Mouse (Mus musculus) thymus, postnatal 25 days (tissue): Measurements from ENCODE around the gene C1ql1.

Source experiments
- DNase-seq: peaks from one replicate; pipeline ENCODE4 v3.0.0; 2022

Gene C1ql1

GRCm38 (mm10) chr11:102958431-102958830, 11.9 kb upstream of the C1ql1 start:
- no peak for DNase-seq

GRCm38 (mm10) chr11:102957692-102958091, 11.2 kb upstream of the C1ql1 start:
- DNase-seq: no peak

DNA sequence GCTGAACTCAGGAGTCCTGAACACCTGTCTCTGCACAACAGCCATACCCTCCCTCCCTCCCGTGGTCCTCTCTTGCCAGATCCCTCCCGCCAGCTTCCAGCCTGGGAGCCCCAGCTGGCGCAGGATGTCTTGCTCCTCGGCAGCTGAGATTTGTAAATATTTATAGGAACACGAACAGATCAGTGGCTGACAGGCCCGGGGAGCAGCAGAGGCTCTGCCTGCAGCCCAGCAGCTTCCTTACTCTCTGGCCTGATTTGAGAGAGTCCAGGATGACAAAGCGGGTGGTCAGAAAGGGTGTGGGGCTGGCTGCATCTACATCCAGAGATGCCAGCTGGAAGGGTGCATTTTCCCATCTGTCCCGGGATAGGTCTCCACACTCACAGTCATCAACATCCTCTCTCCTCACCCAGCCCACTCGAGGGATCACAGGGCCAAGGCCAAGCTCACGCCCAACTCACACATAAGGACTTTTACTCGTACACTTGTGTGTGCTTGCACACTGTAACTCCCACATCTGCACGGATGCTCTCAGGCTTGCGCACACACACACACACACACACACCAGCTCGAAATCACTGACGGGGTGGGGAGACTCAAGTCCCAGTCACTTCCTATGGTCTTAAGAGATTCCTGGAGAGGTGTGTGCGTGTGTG, 10.6 kb upstream of the C1ql1 start:
- DNase-seq: no peak

- DNase-seq: no peak
Observed at GRCm38 (mm10) chr11:102952922-102953321, 6.4 kb upstream of the C1ql1 start.

- DNase-seq: peak; percentile 16
Observed at GRCm38 (mm10) chr11:102948043-102948961, 1.8 kb upstream of the C1ql1 start.

DNA sequence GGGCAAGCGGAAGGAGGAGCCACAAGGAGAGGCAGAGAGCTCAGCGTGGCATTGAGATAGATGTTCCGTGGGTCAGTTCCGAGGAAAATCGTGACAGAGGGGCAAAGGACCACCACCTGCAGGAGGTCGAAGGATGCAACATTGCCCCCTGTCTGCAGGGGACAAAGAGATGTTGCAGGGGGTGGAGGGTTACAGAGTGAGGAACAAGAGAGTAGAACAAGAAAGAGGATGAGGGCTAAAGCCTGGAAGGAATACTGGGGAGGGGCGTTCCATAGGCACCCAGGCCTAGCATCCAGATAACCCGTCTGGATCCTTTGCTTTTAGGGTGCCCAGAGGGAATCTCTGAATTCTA, 480 bp upstream of the C1ql1 start:
- DNase-seq: no peak

- DNase-seq: no peak
Observed at GRCm38 (mm10) chr11:102945306-102946264, 903 bp downstream of the C1ql1 start.

- DNase-seq: no peak
Observed at GRCm38 (mm10) chr11:102941236-102941635, 5.3 kb downstream of the C1ql1 start.

- no peak for DNase-seq
Observed at GRCm38 (mm10) chr11:102939024-102939675, 7.3 kb downstream of the C1ql1 start.

- no peak for DNase-seq
Observed at GRCm38 (mm10) chr11:102937529-102938182, 8.8 kb downstream of the C1ql1 start.

DNA sequence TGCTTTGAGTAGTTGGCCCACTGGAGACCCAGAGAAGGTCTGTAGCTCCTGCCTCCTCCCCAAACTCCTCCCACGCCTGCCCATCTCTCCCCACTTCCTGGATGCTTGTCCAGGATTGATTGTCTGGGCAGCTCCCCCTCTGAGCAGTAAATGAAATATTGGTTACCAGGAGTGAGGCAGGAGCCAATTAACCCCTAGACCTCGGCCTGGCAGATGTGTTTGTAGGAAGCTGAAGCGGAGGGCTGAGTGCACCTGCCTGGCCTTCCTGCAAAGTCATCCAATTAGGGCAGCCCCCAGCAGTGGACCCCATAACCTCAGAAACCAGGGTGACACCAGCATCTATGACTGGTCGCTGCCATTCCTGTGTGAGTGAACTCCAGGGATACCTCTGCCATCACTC, 10.2 kb downstream of the C1ql1 start:
- DNase-seq: no peak

DNA sequence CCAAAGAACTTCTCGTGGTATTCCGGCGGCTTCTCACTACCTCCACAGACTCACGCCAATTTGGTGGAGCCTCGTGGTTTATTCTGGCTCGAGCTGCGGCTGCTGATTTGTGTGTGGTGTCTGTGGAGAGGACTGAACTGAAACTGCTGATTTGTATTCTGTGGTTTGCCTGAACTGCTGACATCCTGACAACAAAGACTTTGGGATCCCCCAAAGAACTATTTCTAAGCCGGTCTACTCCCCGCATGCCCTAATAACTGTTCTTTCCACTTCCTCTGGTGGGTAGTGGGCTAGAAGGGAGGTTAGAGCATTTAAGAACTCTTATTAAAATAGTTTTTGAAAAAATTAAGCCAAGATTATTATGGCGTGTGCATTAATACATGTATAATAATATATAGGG, 15.8 kb downstream of the C1ql1 start:
- DNase-seq: no peak

DNA sequence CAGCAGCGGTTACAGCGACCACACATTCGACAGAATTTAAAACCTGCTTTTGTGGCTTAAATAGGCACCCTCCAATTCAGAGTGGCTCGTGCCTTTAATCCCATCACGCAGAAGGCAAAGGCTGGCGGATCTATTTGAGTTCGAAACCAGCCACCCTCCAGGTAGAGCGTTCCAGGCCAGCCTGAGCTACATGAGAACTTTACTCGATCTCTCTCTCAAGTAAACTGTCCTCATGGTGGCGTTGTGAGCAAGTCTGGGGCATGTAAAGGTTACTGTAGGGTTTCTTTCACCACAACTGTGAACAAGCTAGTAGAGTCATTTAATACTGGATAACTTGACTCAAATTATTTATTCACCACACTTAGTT, 21.2 kb downstream of the C1ql1 start:
- DNase-seq: no peak

DNA sequence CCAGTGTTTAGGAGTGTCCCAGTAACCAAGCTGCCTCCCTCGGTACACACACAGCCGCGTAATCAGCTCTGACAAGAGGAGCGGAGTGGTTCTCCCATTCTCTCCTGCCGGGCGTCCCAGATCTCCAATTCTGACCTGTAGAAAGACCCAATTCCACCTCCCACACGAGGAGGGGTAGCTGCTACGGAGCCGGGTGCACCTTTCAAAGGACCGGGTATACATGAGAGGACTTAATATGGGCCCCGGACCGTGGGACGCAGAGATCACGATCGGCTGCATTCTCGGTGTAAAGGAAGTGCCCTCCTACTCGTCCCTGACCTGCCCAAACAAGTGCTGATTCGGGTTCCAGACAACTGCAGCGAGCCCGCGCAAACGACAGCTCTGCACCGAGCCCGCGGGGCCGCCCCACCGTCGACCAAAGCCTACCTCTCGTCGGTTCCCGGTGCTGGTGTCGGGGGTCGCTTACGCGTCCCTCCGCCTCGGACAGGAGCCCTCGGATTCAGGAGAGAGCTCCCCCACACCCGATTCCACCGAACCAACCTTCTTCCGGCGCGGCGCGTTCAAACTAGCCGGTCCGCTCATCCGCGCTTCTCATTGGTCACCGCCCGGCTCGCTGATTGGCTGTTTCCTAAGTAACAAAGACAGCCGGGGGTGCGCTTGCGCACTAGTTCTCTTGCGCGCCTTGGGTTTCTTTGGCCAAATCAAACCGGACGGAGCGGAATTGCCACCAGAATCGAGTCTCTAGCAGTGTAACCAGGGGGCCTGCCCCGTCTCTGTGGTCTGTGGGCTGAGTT, 21.7 kb downstream of the C1ql1 start, which contains the start of gene Kif18b:
Gene Kif18b, minus strand, starts transcription at position 568 of the 794 bp plus-strand sequence.
- peak; percentile 92 for DNase-seq

DNA sequence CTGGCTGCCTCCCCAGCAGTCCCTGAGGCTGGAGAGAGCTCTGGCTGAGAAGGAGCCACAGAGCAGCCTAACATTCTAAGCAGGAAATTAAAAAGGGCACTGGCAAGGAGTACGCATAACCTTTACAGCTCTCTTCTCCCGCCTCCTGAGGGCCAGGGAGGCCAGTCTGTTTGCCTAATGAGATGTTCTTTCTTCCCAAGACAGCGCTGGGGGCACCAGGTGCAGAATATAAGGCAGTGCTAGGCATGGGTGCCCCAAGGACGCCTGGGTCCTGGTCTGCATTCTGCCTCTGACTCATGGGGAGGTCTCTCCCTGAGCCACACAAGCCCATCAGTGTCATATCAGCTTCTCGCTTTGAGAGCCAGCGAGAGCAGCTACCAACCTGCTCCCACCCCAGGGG, 25.0 kb downstream of the C1ql1 start:
- no peak for DNase-seq

DNA sequence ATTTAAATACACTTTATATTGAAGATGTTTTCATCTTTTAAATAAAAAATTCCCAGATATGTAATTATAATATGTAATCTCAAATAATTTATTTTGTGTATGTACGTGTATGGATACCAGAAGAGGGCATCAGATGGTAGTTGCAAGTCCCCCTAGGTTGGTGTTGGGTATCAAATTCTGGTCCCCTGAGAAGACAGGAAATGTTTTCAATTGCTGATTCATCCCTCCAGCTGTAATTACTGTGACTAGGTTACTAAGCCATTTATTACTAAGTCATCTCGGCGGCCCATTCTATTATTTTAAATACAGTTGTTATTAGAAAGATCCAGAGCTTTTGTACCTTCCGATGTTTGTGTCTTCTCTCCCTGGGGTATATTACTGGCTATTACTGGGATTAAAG, 28.4 kb downstream of the C1ql1 start:
- no peak for DNase-seq

DNA sequence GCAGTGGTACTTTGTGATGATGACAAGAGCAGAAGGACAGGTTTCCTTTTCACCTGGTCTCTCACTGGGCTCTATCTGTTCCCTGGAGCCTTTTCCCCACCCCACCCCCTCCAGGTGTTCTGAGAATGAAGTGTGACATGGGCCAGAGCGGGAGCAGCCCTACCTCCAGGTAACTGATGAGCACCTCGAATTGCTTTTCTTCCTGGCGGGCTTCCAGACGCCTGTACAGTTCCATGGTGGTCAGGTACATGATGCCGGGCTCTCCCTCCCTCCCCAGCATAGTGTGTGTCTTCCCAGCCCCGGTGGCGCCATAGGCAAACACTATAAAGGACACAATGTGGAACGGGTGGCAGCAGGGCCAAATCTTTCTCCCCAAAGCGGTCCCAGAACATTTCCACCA, 31.1 kb downstream of the C1ql1 start:
- no peak for DNase-seq

GRCm38 (mm10) chr11:102911376-102911775, 35.1 kb downstream of the C1ql1 start:
- no peak for DNase-seq

GRCm38 (mm10) chr11:102903654-102904053, 42.8 kb downstream of the C1ql1 start:
- no peak for DNase-seq

DNA sequence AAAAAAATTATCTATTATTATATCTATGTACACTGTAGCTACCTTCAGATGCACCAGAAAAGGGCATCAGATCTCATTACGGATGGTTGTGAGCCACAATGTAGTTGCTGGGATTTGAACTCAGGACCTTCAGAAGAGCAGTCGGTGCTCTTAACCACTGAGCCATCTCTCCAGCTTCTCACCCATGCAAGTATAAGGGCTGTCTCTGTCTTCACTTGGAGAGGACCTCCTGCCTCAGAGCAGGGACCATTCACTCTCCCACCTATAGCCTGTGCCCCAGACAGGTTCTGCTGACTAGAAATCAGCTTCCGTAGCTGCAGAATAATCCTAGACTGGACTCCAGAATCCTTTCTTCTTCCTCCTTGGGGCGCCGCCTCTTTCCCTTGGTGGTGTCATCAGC, 44.4 kb downstream of the C1ql1 start:
- DNase-seq: no peak

- no peak for DNase-seq
Observed at GRCm38 (mm10) chr11:102901199-102901598, 45.3 kb downstream of the C1ql1 start.
